Mouse (Mus musculus) cortical plate, adult 2 months (tissue): ENCODE results near the gene Cryl1.

Source experiments
- CTCF ChIP-seq: fragments of 200-500 bp; IDR thresholded peaks from 2 replicates; pipeline ENCODE4 v1.5.1; 2011; ENCODE audit warnings: mild to moderate bottlenecking, control low read depth, low read length; ENCODE audit not compliant: insufficient read depth; ENCODE audit errors: extremely low read depth
- POLR2A ChIP-seq: fragments of 200-500 bp; IDR thresholded peaks from 2 replicates; pipeline ENCODE4 v1.6.1; 2011; ENCODE audit warnings: mild to moderate bottlenecking, low read length, control low read depth; ENCODE audit not compliant: insufficient read depth; ENCODE audit errors: extremely low read depth

- TF ChIP-seq CTCF (no peak), POLR2A (no peak)
Measured at GRCm38 (mm10) chr14:57398813-57399427, 591 bp upstream of the Cryl1 start.
